Mouse (Mus musculus) limb, embryonic 14.5 days (tissue): ENCODE measurements around the gene Trap1a. TPM values are rescaled to one million over a fixed set of nuclear protein-coding genes. Genes with fewer than 3 reads are reported as not detected.

Experiments
- ATAC-seq: fragments of 200-750 bp; cut with Nextera tagmentation; 2 replicates; pipeline ENCODE4 v1.8.0; 2017; ENCODE audit warnings: low read depth, moderate number of reproducible peaks, moderate TSS enrichment; ENCODE audit not compliant: low FRiP score
- DNase-seq: peaks from one replicate; pipeline ENCODE4 v3.0.0-alpha.2; 2015; ENCODE audit warnings: low spot score
- H3K27ac ChIP-seq: fragments of 300-500 bp; sonication (generic); replicated peaks from 2 replicates; pipeline ENCODE4 v1.5.1; 2014; ENCODE audit warnings: low read depth, mild to moderate bottlenecking, low read length, moderate library complexity, mixed read lengths
- H3K27me3 ChIP-seq: fragments of 300-500 bp; sonication (generic); 2 replicates; pipeline ENCODE4 v1.6.1; 2014; ENCODE audit warnings: low read length, mixed read lengths; ENCODE audit not compliant: control insufficient read depth, insufficient read depth
- H3K36me3 ChIP-seq: fragments of 300-500 bp; sonication (generic); 2 replicates; pipeline ENCODE4 v1.6.1; 2014; ENCODE audit warnings: mild to moderate bottlenecking, low read length, moderate library complexity, mixed read lengths; ENCODE audit not compliant: control insufficient read depth, insufficient read depth
- H3K4me1 ChIP-seq: fragments of 300-500 bp; sonication (generic); 2 replicates; pipeline ENCODE4 v1.6.1; 2014; ENCODE audit warnings: antibody characterized with exemption, low read length, mixed read lengths; ENCODE audit not compliant: control insufficient read depth, insufficient read depth
- H3K4me2 ChIP-seq: fragments of 300-500 bp; sonication (generic); replicated peaks from 2 replicates; pipeline ENCODE4 v1.6.1; 2014; ENCODE audit warnings: low read depth, mild to moderate bottlenecking, low read length, moderate library complexity; ENCODE audit not compliant: severe bottlenecking
- H3K4me3 ChIP-seq: fragments of 300-500 bp; sonication (generic); replicated peaks from 2 replicates; pipeline ENCODE4 v1.5.1; 2014; ENCODE audit warnings: low read length
- H3K9ac ChIP-seq: fragments of 300-500 bp; sonication (generic); 2 replicates; pipeline ENCODE4 v1.6.1; 2014; ENCODE audit warnings: mild to moderate bottlenecking, low read depth, low read length, moderate library complexity; ENCODE audit not compliant: severe bottlenecking
- H3K9me3 ChIP-seq: fragments of 300-500 bp; sonication (generic); 2 replicates; pipeline ENCODE4 v1.6.1; 2016; ENCODE audit warnings: low read length; ENCODE audit not compliant: control insufficient read depth
- POLR2A ChIP-seq: fragments of 200-500 bp; IDR thresholded peaks from 2 replicates; pipeline ENCODE4 v1.8.0; 2012; ENCODE audit warnings: inconsistent platforms, mild to moderate bottlenecking, moderate library complexity, borderline replicate concordance; ENCODE audit not compliant: insufficient read depth, insufficient read length; ENCODE audit errors: extremely low read depth
- WGBS: fragments of 180-500 bp; shearing (Covaris S2); extraction: QIAGEN DNeasy Blood & Tissue Kit; methylation state at CpG from one replicate; pipeline ENCODE4 v1.1.7; 2014; 5-methylcytosine and 5-hydroxymethylcytosine counted together
- polyA plus RNA-seq, 2 experiments: library from polyadenylated mRNA; depleted of rRNA in 1 of 2; stranded (reverse) in 1 of 2; unstranded in 1 of 2; fragments of >200 nt; fragmentation: Nextera tagmentation in 1 of 2; extraction: Ambion mirVana in 1 of 2; gene quantifications; 2 replicates each; pipeline versions ENCODE4 v1.2.1 to v1.2.3; 2012 to 2014

Trap1a gene
- polyA plus RNA-seq, 2 experiments: 0.25 TPM; not detected in 1

- H3K4me3 ChIP-seq: no peak overlapping the region
- TF ChIP-seq POLR2A: no peak
- H3K4me2 ChIP-seq: no peak overlapping the region
- H3K36me3 ChIP-seq: no peaks in the 10 kb centered on the region
- no peaks in the 10 kb centered on the region for H3K27me3 ChIP-seq
- H3K9ac ChIP-seq: no peak overlapping the region
- DNase-seq (no peak), ATAC-seq (no peak)
- H3K27ac ChIP-seq: no peak overlapping the region
- H3K4me1 ChIP-seq: no peaks in the 10 kb centered on the region
- H3K9me3 ChIP-seq: no peaks in the 10 kb centered on the region
- 79% methylated on average over 13 of the region's 14 CpGs for WGBS
Observed at GRCm38 (mm10) chrX:139334504-139335418, 1.3 kb downstream of the Trap1a start.

GRCm38 (mm10) chrX:139335419-139336074 is 2.1 kb downstream of the Trap1a start:
- DNase-seq (no peak), ATAC-seq (no peak)
- Histone ChIP-seq H3K9me3 (no peaks in the 10 kb centered on the region), H3K36me3 (no peaks in the 10 kb centered on the region), H3K4me3 (no peak overlapping the region), H3K4me2 (no peak overlapping the region), H3K9ac (no peak overlapping the region), H3K27ac (no peak overlapping the region), H3K4me1 (no peaks in the 10 kb centered on the region), H3K27me3 (no peaks in the 10 kb centered on the region)
- WGBS: 60% methylated on average over 3 of the region's 3 CpGs
- TF ChIP-seq POLR2A: no peak

GRCm38 (mm10) chrX:139339553-139339952 is 6.1 kb downstream of the Trap1a start:
- no peak overlapping the region for H3K9ac ChIP-seq
- DNase-seq (no peak), ATAC-seq (no peak)
- WGBS: 89% methylated on average over 4 of the region's 4 CpGs
- H3K36me3 ChIP-seq: no peaks in the 10 kb centered on the region
- no peaks in the 10 kb centered on the region for H3K9me3 ChIP-seq
- no peak overlapping the region for H3K27ac ChIP-seq
- H3K4me3 ChIP-seq: no peak overlapping the region
- H3K27me3 ChIP-seq: no peaks in the 10 kb centered on the region
- no peak overlapping the region for H3K4me2 ChIP-seq
- TF ChIP-seq POLR2A: no peak
- no peaks in the 10 kb centered on the region for H3K4me1 ChIP-seq

- no peak for TF ChIP-seq POLR2A
- 90% methylated on average over 2 of the region's 2 CpGs for WGBS
- no peaks in the 10 kb centered on the region for H3K4me1 ChIP-seq
- ATAC-seq: no peak
- no peaks in the 10 kb centered on the region for H3K36me3 ChIP-seq
- no peak overlapping the region for H3K4me2 ChIP-seq
- H3K9me3 ChIP-seq: no peaks in the 10 kb centered on the region
- H3K27me3 ChIP-seq: no peaks in the 10 kb centered on the region
- no peak for DNase-seq
- H3K9ac ChIP-seq: no peak overlapping the region
- H3K4me3 ChIP-seq: no peak overlapping the region
- H3K27ac ChIP-seq: no peak overlapping the region
Observed at GRCm38 (mm10) chrX:139341185-139341584, 7.7 kb downstream of the Trap1a start.

GRCm38 (mm10) chrX:139352192-139352772 is 18.8 kb downstream of the Trap1a start:
- no peak overlapping the region for H3K27ac ChIP-seq
- no peak overlapping the region for H3K4me2 ChIP-seq
- ATAC-seq: no peak
- DNase-seq: no peak
- H3K4me1 ChIP-seq: no peaks in the 10 kb centered on the region
- no peaks in the 10 kb centered on the region for H3K27me3 ChIP-seq
- H3K4me3 ChIP-seq: no peak overlapping the region
- no peak for TF ChIP-seq POLR2A
- WGBS: 78% methylated on average over 5 of the region's 5 CpGs
- H3K36me3 ChIP-seq: no peaks in the 10 kb centered on the region
- no peaks in the 10 kb centered on the region for H3K9me3 ChIP-seq
- H3K9ac ChIP-seq: no peak overlapping the region
